Mouse (Mus musculus): ENCODE measurements around the gene Pspn. TPM values are rescaled to one million over a fixed set of nuclear protein-coding genes. Genes with fewer than 3 reads are reported as not detected.

Pspn gene
- polyA plus RNA-seq, 1 experiment from 2014 or later = not detected

- Histone ChIP-seq H3K4me3 (ENCODE audit: low read length) (no peak overlapping the region), H3K27ac (ENCODE audit: low read length) (no peak overlapping the region), H3K9me3 (ENCODE audit: control insufficient read depth, low read length) (no peaks in the 10 kb centered on the region), H3K4me1 (replicated peaks; ENCODE audit: control insufficient read depth, insufficient read depth, low read length) (peaks cover 6% of the 10 kb centered on the region; the same call in 1 of the 2 replicates), H3K9ac (ENCODE audit: low read length) (no peak overlapping the region), H3K27me3 (ENCODE audit: control insufficient read depth, insufficient read depth, low read depth, low read length) (no peaks in the 10 kb centered on the region), H3K4me2 (ENCODE audit: low read depth, low read length) (no peak overlapping the region), H3K36me3 (ENCODE audit: control insufficient read depth, insufficient read depth, low read length) (no peaks in the 10 kb centered on the region)
- 74% methylated on average over 3 of the region's 3 CpGs for WGBS
- ATAC-seq (ENCODE audit: low read depth) = no peak
Measured at GRCm38 (mm10) chr17:56986105-56986805, 13.6 kb downstream of the Pspn start.

- Histone ChIP-seq H3K9ac (ENCODE audit: low read length) (no peak overlapping the region), H3K4me2 (ENCODE audit: low read depth, low read length) (no peak overlapping the region), H3K4me3 (ENCODE audit: low read length) (no peak overlapping the region), H3K36me3 (ENCODE audit: control insufficient read depth, insufficient read depth, low read length) (no peaks in the 10 kb centered on the region), H3K9me3 (ENCODE audit: control insufficient read depth, low read length) (no peaks in the 10 kb centered on the region), H3K27ac (ENCODE audit: low read length) (no peak overlapping the region), H3K27me3 (ENCODE audit: control insufficient read depth, insufficient read depth, low read depth, low read length) (no peaks in the 10 kb centered on the region), H3K4me1 (replicated peaks; ENCODE audit: control insufficient read depth, insufficient read depth, low read length) (peaks cover under 1% of the 10 kb centered on the region; the same call in 1 of the 2 replicates)
- ATAC-seq (ENCODE audit: low read depth) = no peak
- WGBS = 70% methylated on average over 3 of the region's 3 CpGs
Measured at GRCm38 (mm10) chr17:56985656-56986055, 14.2 kb downstream of the Pspn start.

GRCm38 (mm10) chr17:56984886-56985285 lies 14.9 kb downstream of the Pspn start:
- Histone ChIP-seq H3K36me3 (ENCODE audit: control insufficient read depth, insufficient read depth, low read length) (no peaks in the 10 kb centered on the region), H3K27me3 (ENCODE audit: control insufficient read depth, insufficient read depth, low read depth, low read length) (no peaks in the 10 kb centered on the region), H3K27ac (ENCODE audit: low read length) (no peak overlapping the region), H3K9ac (ENCODE audit: low read length) (no peak overlapping the region), H3K4me2 (ENCODE audit: low read depth, low read length) (no peak overlapping the region), H3K4me1 (replicated peaks; ENCODE audit: control insufficient read depth, insufficient read depth, low read length) (no peaks in the 10 kb centered on the region), H3K9me3 (ENCODE audit: control insufficient read depth, low read length) (no peaks in the 10 kb centered on the region), H3K4me3 (ENCODE audit: low read length) (no peak overlapping the region)
- 73% methylated on average over 9 of the region's 9 CpGs for WGBS
- ATAC-seq (ENCODE audit: low read depth) = no peak

GRCm38 (mm10) chr17:56982013-56982412 lies 17.8 kb downstream of the Pspn start, which contains the start of gene Acer1:
Gene Acer1 (minus strand): TSS chr17:56982126.
- H3K27ac ChIP-seq (ENCODE audit: low read length) = no peak within 1 kb of the TSS
- no peaks in the 10 kb centered on the region for H3K9me3 ChIP-seq (ENCODE audit: control insufficient read depth, low read length)
- H3K4me1 ChIP-seq (replicated peaks; ENCODE audit: control insufficient read depth, insufficient read depth, low read length) = no peaks in the 10 kb centered on the region
- H3K27me3 ChIP-seq (ENCODE audit: control insufficient read depth, insufficient read depth, low read depth, low read length) = no peaks in the 10 kb centered on the region
- no peaks in the 10 kb centered on the region for H3K36me3 ChIP-seq (ENCODE audit: control insufficient read depth, insufficient read depth, low read length)
- no peak for ATAC-seq (ENCODE audit: low read depth)
- no peak within 1 kb of the TSS for H3K4me3 ChIP-seq (ENCODE audit: low read length)
- 68% methylated on average over 5 of the region's 5 CpGs for WGBS
- H3K9ac ChIP-seq (ENCODE audit: low read length) = no peak within 1 kb of the TSS
- no peak within 1 kb of the TSS for H3K4me2 ChIP-seq (ENCODE audit: low read depth, low read length)

GRCm38 (mm10) chr17:56981049-56981448 lies 18.8 kb downstream of the Pspn start:
- no peak for ATAC-seq (ENCODE audit: low read depth)
- H3K9ac ChIP-seq (ENCODE audit: low read length) = no peak overlapping the region
- no peak overlapping the region for H3K4me3 ChIP-seq (ENCODE audit: low read length)
- H3K4me2 ChIP-seq (ENCODE audit: low read depth, low read length) = no peak overlapping the region
- H3K27ac ChIP-seq (ENCODE audit: low read length) = no peak overlapping the region
- H3K4me1 ChIP-seq (replicated peaks; ENCODE audit: control insufficient read depth, insufficient read depth, low read length) = no peaks in the 10 kb centered on the region
- H3K36me3 ChIP-seq (ENCODE audit: control insufficient read depth, insufficient read depth, low read length) = no peaks in the 10 kb centered on the region
- H3K27me3 ChIP-seq (ENCODE audit: control insufficient read depth, insufficient read depth, low read depth, low read length) = no peaks in the 10 kb centered on the region
- H3K9me3 ChIP-seq (ENCODE audit: control insufficient read depth, low read length) = no peaks in the 10 kb centered on the region
- WGBS = 68% methylated on average over 7 of the region's 7 CpGs

- Histone ChIP-seq H3K9me3 (ENCODE audit: control insufficient read depth, low read length) (no peaks in the 10 kb centered on the region), H3K4me2 (ENCODE audit: low read depth, low read length) (no peak overlapping the region), H3K27me3 (ENCODE audit: control insufficient read depth, insufficient read depth, low read depth, low read length) (no peaks in the 10 kb centered on the region), H3K36me3 (ENCODE audit: control insufficient read depth, insufficient read depth, low read length) (no peaks in the 10 kb centered on the region), H3K4me1 (replicated peaks; ENCODE audit: control insufficient read depth, insufficient read depth, low read length) (no peaks in the 10 kb centered on the region), H3K9ac (ENCODE audit: low read length) (no peak overlapping the region), H3K4me3 (ENCODE audit: low read length) (no peak overlapping the region), H3K27ac (ENCODE audit: low read length) (no peak overlapping the region)
- no peak for ATAC-seq (ENCODE audit: low read depth)
- 60% methylated on average over 4 of the region's 8 CpGs for WGBS
Measured at GRCm38 (mm10) chr17:56979524-56979923, 20.3 kb downstream of the Pspn start.

- ATAC-seq (ENCODE audit: low read depth) = no peak
- Histone ChIP-seq H3K27me3 (ENCODE audit: control insufficient read depth, insufficient read depth, low read depth, low read length) (no peaks in the 10 kb centered on the region), H3K4me1 (replicated peaks; ENCODE audit: control insufficient read depth, insufficient read depth, low read length) (no peaks in the 10 kb centered on the region), H3K9ac (ENCODE audit: low read length) (no peak overlapping the region), H3K9me3 (ENCODE audit: control insufficient read depth, low read length) (no peaks in the 10 kb centered on the region), H3K36me3 (ENCODE audit: control insufficient read depth, insufficient read depth, low read length) (no peaks in the 10 kb centered on the region), H3K4me3 (ENCODE audit: low read length) (no peak overlapping the region), H3K27ac (ENCODE audit: low read length) (no peak overlapping the region), H3K4me2 (ENCODE audit: low read depth, low read length) (no peak overlapping the region)
- 58% methylated on average over 8 of the region's 8 CpGs for WGBS
Measured at GRCm38 (mm10) chr17:56976531-56977390, 23.1 kb downstream of the Pspn start.

- Histone ChIP-seq H3K27ac (ENCODE audit: low read length) (no peak overlapping the region), H3K4me3 (ENCODE audit: low read length) (no peak overlapping the region), H3K9ac (ENCODE audit: low read length) (no peak overlapping the region), H3K4me2 (ENCODE audit: low read depth, low read length) (no peak overlapping the region), H3K4me1 (replicated peaks; ENCODE audit: control insufficient read depth, insufficient read depth, low read length) (no peaks in the 10 kb centered on the region), H3K27me3 (ENCODE audit: control insufficient read depth, insufficient read depth, low read depth, low read length) (no peaks in the 10 kb centered on the region), H3K36me3 (ENCODE audit: control insufficient read depth, insufficient read depth, low read length) (no peaks in the 10 kb centered on the region), H3K9me3 (ENCODE audit: control insufficient read depth, low read length) (no peaks in the 10 kb centered on the region)
- no peak for ATAC-seq (ENCODE audit: low read depth)
- WGBS = 68% methylated on average over 3 of the region's 3 CpGs
Measured at GRCm38 (mm10) chr17:56975391-56975790, 24.4 kb downstream of the Pspn start.

- Histone ChIP-seq H3K4me2 (ENCODE audit: low read depth, low read length) (no peak overlapping the region), H3K36me3 (ENCODE audit: control insufficient read depth, insufficient read depth, low read length) (no peaks in the 10 kb centered on the region), H3K4me1 (replicated peaks; ENCODE audit: control insufficient read depth, insufficient read depth, low read length) (no peaks in the 10 kb centered on the region), H3K9me3 (ENCODE audit: control insufficient read depth, low read length) (no peaks in the 10 kb centered on the region), H3K27me3 (ENCODE audit: control insufficient read depth, insufficient read depth, low read depth, low read length) (no peaks in the 10 kb centered on the region; the same call in 1 of the 2 replicates), H3K27ac (ENCODE audit: low read length) (no peak overlapping the region), H3K9ac (ENCODE audit: low read length) (no peak overlapping the region), H3K4me3 (ENCODE audit: low read length) (no peak overlapping the region)
- ATAC-seq (ENCODE audit: low read depth) = no peak
- WGBS = 65% methylated on average over 5 of the region's 5 CpGs
Measured at GRCm38 (mm10) chr17:56974708-56975240, 25.0 kb downstream of the Pspn start.

Measured in lung, embryonic 16.5 days (tissue).